Mouse (Mus musculus): ENCODE data around the gene Gp9.
"Not testable (repeated sequence)": the region's sequence is repeated elsewhere in the genome, so short reads cannot be mapped to it uniquely, and the experiment has no call there.

Gene Gp9

DNA sequence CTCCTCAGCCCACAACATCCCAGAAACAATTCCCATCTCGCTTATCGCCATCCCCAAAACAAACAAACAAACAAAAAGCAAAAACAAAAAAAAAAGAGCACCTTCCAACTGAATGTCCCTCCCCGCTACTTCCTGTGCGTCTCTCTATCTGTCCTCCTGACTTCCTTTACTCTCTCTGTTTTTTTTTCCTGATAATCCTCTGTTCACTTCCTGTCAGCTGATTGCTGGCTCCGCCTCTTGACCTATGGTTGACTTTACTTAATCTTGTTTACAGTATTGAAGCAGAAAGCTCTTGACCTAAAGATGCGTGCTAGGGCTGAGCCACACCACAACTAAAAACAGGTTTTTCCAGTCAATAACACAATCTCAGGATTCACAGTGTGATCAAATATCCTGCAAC lies 29.3 kb upstream of the Gp9 start:
- DNase-seq (ENCODE audit: low read depth, low spot score): peak; percentile 88

DNA sequence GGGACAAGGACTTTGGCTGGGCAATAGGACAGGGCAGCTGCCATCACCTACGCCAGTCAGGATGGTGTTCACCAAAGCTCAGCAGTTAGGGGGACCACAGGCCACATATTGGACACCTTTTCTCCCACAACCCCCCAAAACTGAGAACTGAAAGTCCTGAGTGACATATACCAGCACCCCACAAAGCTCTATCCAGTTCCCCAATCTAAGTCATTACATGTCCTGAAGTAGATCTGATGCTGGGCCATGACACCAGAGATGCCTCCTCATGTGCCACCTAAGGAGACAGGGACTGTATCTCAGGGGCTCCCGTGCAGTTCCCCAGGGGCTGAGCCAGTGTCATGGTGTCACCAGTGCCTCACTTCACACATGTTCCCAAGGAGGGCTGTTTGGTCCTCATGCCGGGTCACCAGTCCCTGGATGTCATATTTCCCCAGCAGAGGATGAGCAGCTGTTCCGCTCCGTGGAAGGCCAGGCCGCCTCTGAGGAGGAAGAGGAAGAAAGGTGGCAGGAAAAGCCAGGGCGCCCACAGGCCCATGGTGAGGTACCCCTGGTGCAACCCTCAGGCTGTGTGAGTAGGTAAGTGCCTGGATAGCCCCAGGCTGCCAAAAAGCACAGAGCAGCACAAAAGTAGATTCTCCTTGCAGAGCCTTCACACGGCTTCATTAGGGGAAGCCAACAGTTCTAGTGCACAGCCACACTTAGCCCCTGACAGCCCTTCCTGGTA lies 27.5 kb upstream of the Gp9 start:
- no peak for DNase-seq (ENCODE audit: low read depth, low spot score)

DNA sequence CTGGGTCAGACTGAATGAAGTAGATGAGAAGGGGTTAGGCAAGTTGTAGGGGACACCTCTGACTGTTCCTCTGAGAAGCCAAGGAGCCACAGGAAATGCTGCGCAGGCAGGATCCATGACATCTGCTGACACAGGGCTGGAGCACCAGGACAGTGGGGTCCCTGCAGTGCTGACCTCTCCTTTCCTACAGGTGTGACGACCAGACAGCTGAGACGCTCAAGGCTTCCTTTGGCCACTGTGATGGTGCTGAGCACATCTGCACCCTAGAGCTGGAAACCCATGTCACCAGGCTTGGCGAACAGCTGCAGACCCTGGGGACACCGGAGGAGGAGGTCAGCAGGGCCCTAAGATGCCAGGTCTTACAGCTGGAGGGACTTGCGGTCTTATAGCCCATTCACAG lies 26.3 kb upstream of the Gp9 start:
- no peak for DNase-seq (ENCODE audit: low read depth, low spot score)

DNA sequence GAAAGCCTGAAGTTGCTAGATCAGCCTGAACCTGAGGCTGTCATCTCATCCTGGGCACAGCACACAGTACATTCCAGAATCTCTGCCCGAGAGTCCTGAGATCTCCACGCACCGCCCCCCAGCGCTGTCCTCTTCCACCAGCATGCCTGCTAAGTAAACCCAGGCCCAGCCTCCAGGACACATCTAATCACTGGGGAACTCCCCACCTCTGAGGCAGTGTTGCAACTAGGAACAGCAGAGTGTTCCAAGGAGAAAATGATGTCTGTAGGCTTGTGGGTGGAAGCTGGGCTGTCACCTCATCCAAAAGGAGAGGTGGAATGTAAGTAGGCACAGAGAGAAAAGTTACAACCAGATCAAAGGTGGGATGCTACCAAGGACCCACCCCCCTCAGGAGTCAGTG lies 22.7 kb upstream of the Gp9 start:
- DNase-seq (ENCODE audit: low read depth, low spot score): no peak

DNA sequence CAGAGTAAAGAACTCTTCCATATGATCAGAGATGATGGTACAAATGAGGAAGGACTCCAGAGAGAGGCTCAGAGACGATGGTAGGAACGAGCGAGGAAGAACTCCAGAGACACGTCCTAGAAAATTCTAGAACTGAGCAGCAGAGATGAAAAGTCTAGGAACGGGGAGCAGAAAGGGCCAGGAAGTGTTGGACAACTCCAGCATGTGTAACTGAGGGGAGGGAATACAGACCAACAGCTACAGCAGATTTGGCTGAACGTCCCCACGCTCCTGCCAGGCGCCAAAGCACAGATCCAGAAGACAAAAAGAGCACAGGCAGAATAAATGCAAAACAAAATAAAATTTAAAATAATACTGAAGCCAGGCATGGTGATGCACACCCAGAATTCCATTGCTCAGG lies 21.0 kb upstream of the Gp9 start:
- DNase-seq (ENCODE audit: low read depth, low spot score): no peak

DNA sequence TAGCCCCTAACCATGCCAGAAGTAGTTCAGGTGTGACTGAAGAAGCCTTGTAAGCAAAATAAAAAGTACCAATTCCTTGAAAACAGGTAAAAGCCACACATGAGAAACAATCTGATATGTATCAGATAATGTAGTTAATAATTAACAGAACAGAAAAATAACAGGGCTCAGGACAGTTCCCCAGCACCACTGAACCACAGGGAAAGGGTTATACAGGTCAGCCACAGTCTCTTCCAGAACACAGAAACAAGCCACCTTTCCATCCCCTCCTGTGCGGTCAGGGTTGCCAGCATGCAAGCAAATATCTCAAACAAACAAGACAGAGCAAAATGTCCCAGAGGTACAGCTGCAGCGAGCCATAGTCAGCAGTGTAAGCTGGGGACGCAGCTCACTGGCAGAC lies 18.5 kb upstream of the Gp9 start:
- no peak for DNase-seq (ENCODE audit: low read depth, low spot score)

DNA sequence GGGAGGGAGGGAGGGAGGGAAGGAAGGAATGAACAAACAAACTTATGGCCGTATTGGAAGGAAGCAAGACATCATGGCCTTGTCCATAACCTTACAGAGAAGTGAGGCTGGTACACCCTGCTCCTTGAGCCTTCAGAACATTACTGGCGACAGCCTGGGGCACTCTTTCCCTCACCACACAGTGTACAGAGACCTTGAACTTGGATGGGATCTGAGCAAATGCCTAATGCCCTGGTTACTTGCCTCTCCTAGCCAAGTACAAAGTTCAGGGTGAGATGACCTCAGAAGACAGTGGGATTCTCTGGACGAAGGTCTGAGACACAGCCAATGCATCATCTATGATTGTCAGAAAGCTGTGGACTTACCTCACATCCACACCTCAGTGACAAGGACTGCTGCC lies 18.0 kb upstream of the Gp9 start:
- DNase-seq (ENCODE audit: low read depth, low spot score): no peak

DNA sequence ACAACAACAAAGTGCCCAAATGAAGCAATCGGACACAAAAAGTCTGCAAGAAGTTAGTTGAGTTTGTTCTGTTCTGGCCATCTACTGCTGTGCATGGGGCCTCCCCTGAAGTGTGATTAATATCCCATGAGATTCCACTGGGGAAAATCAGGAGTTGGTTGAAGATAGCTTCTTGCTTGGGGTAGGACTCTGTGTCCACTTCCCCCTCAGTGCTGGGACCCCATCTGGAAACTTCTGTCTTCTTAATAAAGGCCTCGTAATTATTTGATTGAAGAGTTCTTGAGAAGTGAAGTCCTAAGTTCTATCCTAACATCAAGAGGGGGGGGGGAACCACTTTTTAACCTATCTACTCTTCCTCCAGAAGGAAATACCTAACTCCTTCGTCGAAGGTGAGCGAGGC lies 15.7 kb upstream of the Gp9 start:
- DNase-seq (ENCODE audit: low read depth, low spot score): no peak

DNA sequence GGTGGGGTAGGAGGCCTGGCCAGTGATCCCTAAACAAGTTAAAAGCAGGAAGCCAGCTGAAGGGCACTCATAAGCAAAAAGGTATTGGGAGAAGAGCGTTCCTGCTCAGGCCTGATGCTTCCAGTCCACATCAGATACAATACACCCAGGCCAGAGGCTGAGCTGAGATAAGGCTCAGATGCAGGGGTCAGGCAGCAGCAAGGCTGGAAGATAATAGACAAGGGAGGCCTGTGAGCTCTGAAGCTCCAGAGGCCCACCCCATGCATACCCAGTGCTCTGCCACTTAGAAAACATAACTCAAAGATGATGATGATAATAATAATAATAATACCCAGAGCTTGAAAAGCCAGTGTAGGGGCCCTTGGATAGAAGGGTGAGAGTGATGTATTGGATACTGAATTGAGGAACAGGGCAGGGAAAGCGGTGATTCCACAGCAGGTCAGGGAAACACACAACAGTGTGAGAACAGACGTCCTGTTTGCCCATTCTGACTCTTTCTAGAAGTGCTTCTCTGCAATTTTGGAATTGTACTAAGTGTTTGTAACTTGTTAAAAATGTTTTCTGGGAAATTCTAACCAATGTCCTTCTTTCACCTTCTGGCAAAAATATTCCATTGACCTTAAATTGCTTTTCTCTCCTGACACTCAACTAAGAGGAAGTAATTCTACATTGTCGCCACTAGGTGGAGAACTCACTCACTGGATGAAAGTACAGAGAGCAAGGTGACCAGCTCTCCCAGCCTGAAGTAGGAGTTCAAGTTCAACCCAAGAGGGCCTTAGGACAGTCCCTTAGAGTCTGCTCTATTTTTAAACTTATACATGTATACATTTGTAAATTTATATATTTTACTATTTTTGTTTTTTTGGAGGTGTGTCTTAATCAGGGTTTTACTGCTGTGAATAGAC lies 14.2 kb upstream of the Gp9 start:
- DNase-seq (ENCODE audit: low read depth, low spot score): peak; percentile 68

DNA sequence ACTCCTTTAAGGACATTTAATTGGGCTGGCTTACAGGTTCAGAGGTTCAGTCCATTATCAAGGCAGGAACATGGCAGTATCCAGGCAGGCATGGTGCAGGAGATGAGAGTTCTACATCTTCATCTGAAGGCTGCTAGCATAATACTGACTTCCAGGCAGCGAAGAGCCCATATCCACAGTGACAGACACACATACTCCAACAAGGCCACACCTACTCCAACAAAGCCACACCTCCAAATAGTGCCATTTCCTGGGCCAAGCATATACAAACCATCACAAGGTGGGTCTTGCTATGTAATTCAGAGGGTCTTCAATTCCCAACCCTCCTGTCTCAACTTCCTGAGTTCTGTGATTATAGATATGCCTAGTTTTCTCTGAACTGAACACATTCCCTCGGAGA lies 13.6 kb upstream of the Gp9 start:
- DNase-seq (ENCODE audit: low read depth, low spot score): not testable (repeated sequence)

DNA sequence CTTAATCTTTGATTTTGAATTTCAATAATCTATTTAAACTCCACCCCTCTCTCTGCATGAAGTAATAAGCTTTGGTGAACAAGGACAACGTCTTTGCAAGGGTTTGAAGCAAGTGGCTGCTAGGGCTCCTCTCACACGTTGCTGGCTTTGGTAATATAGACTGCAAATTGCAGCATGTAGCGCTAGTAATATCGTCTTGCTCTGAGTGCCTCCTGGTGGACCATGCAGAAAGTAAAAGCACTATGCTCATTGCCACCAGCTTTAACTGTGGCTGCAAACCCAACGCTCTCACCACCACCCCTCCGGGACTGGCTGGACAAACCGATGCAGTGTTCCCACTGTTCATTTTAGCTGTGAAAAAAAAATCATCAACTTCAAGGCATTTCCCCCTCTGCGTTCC lies 7.2 kb upstream of the Gp9 start:
- DNase-seq (ENCODE audit: low read depth, low spot score): no peak

DNA sequence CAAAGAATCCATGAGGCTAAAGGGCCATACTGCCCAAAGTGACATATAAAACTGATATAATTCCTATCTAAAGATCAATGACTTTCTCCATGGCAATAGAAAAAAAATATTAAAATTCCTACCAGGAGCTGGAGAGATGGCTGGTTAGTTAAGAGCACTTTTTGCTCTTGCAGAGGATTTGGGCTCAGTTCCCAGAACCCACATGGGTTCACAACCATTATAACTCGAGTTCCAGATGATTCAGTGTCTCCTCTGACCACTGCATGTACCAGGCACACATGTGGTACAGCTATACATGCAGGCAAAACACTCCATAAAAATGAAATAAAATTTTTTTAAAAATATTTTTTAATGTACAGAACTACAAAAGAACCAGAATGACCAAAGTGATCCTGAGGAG lies 3.4 kb upstream of the Gp9 start:
- no peak for DNase-seq (ENCODE audit: low read depth, low spot score)

DNA sequence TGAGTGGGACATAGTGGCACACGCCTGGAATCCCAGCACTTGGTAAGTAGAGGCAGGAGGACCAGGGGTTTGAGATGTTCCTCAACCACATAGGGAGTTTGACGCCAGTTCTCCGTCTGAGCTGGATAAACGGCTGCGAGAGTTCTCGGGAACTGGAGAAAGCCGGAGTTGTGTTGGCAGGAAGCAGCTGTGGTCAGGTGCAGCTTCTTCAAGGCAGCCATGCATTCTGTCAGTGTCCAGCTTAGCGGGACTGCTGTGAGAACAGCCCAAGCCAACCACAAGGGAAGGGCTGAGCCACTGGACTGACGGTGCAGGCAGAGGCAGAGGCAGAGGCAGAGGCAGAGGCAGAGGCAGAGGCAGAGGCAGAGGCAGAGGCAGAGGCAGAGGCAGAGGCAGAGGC lies 3.0 kb upstream of the Gp9 start:
- peak; percentile 32 for DNase-seq (ENCODE audit: low read depth, low spot score)

DNA sequence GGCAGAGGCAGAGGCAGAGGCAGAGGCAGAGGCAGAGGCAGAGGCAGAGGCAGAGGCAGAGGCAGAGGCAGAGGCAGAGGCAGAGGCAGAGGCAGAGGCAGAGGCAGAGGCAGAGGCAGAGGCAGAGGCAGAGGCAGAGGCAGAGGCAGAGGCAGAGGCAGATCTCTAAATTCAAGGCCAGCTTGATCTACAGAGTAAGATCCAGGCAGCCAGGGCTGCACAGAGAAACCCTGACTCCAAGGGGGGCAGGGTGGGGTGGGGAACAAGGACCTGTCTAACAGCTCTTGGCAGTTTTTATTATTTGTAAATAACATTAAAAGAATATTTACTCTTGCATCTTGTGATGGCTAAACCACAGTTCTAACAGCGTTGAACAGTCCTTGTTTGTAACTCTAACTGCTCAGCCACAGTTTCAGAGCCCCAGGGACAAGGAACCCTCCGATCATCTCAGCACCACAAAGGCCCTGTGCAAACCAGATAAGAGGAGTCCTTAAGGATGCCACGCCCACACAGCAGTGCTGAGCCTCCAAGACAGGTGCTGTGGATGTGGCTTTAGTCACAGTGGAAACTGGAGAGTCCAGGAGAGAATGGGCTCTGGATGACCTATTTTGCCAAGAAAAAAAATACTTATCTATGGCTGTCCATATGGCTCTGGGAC lies 2.2 kb upstream of the Gp9 start:
- DNase-seq (ENCODE audit: low read depth, low spot score): no peak

DNA sequence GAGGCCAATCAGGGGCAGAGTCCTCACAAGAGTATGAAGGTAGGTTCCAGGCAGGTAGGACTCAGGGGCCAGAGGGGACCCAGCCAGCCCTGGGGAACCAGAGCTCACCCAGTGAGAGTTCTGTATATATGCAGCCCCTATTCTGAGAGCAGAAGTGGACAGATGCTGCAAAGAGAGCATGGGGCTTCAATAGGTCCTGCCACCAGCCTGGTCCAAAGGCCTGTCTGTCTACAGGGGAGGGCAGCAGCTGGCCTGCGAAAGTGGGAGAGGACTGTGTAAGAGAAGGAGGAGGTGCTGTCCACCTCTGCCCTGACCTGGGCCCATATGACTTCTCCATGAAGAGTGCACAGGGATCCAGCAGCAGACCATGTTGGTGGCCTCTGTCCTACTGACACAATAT lies 1.2 kb upstream of the Gp9 start:
- no peak for DNase-seq (ENCODE audit: low read depth, low spot score)

DNA sequence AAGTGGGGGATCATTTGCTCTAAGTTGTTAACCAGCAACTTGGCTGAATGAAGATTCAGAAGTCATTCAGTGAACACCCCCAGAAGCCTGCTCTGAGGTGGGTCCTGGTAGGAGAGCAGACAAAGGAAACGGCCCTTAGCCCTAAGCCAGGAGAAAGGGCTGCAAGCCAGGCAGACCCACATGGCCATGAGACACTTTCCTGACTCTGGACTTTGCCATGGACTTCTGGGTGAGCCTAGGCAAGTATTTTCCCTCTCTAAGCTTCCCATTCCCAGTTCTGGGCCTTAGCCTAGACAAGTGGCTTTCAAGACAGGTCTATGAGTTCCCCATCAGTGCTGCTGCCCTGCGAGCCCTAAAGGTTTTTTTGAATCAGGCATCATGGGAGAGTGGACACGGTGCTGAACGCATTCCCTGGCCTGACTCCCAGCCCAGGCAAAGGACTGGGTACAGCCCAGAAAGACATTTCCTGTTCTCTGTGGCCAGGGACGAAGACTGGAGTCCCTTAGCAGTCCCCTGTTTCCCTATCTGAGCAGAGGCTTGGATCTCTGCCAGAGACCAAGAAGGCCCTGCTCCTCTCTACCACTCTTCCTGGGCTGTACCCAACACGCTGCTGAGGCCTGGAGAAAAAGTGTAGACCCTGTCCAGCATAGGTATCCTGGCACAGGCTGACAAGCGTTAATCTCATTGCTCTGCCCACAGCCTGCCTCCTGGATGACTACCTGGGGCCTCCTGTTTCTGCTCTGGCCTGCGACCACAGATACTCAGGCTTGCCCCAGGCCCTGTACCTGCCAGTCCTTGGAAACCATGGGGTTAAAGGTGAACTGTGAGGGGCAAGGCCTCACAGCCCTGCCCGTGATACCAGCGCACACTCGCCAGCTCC lies 662 bp downstream of the Gp9 start:
- DNase-seq (ENCODE audit: low read depth, low spot score): no peak

DNA sequence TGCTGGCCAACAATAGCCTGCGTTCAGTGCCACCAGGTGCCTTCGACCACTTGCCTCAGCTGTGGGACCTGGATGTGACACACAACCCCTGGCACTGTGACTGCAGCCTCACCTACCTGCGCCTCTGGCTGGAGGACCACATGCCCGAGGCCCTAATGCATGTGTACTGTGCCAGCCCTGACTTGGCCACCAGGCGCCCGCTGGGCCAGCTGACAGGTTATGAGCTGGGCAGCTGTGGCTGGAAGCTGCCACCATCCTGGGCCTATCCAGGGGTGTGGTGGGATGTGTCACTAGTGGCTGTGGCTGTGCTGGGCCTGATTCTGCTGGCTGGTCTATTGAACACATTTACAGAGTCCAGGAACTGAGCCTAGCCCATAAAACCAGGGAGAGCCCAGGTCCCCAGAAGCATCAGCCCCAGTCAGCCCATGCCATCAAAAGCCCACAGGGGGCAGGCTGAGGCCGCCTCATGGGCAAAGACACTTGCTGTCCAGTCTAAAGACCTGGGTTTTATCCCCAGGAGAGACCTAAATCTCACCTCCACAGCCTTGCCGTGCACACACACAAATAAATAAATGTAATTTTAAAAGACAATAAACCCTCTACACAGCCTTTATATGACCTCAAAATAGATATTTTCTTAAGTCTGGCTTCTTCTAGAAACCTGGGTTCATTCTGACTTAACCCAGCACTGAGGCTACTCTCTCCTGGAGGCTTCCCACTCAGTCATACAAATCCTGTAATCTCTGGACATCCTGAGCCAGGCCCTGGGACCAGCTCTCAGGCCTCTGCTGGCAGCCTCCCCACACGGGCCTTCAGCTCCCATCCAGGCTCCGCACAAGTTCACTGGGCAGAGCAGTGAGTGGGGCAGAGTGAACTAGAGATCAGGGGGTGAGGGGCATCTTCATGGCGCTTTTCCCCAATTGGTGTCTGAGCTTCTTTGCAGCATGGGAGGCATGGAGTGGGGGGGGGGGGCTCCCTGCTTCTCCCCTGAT lies 1.6 kb downstream of the Gp9 start:
- no peak for DNase-seq (ENCODE audit: low read depth, low spot score)

DNA sequence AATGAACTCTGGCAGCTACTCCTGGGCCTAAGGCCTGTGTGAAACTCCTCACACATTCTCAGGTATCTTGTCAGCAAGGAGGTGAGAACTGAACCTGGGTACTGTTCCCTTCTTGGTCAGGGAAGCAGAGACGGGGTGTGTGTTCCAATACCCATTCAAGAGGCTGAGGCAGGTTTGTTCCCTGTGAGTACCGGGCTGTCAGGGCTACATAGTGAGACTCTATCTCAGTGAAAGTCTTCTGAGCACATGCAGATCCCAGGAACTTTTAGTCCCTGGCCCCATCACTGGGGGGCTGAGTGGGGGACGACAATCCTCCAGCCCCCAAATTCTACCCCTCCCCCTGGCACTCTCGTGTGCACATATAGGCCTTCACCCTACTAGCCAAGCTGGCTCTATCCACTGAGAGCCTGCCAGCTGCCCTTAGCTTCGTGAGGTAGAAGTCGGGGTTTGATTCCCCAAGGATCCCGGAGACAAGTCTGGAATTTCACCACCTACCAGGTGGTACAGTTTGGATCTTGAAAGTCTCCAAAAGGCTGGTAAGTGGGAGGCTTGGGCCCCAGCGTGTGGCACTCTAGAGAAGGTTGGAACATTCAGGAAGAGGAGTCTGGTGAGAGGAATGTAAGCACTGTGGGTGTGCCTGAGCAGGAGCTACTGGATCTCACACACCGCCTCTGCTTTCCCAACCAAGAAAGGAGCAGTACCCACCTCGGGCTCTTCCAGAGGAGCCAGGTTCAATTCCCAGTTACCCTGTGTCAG lies 2.9 kb downstream of the Gp9 start:
- no peak for DNase-seq (ENCODE audit: low read depth, low spot score)

DNA sequence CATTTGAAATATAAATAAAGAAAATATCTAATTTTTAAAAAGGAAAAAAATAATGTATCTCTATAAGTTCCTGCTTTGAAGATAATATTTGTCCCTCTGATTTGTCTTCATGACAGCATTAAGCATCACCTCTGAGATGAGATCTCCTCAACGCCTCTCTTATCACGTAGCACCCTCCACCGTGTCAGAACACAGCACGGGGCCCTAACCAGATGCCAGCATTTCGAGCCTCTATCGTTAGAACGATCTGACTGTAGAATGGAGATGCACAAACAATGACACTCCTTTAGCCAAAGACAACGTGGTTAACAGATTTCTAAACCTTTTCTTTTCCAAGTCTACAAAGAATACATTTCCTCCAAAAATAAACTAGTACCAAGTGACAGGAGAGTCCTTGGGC lies 6.2 kb downstream of the Gp9 start:
- DNase-seq (ENCODE audit: low read depth, low spot score): no peak

DNA sequence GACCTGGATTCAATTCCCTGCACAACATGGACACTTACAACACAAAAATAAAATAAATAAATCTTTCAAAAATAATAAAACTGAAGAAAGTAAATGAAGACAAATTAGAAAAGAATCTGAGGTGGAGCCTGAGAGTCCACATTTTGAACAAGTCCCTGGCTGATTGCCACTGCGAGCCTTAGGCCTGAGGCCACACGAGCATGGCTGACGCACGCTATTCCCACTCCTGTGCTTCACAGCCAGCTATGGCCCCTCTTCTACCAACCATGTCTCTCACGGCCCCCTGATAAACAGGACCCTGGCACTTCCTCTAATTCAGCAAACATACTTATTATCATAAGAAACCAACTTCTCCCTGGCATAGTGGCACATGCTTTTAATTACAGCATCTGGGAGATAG lies 8.7 kb downstream of the Gp9 start:
- DNase-seq (ENCODE audit: low read depth, low spot score): no peak

Measured in R1 (cell line).